8 mouse cellular contexts compared by ENCODE assay signal in genomic region chr10:34281962-34282388, GRCm38 (mm10). TPM values are rescaled to one million over a fixed set of nuclear protein-coding genes. Genes with fewer than 3 reads are reported as not detected.
A peak's percentile ranks its signal among the peaks of the same experiment; 100 is the strongest.
DNase-seq lines count a peak whose midpoint lies in the region; ATAC-seq lines count a peak whose summit lies in the region.

TSS of gene Tspyl1 (plus strand) at chr10:34282190.

- H3K4me2 ChIP-seq in heart, embryonic 14.5 days (ENCODE audit: low read length): peak within 1 kb of the TSS; percentile 93
- H3K4me2 ChIP-seq in liver, embryonic 13.5 days: peak within 1 kb of the TSS; percentile 87
- H3K4me2 ChIP-seq in stomach, embryonic 16.5 days (ENCODE audit: low read depth, low read length): peak within 1 kb of the TSS; percentile 92

- no peaks in the 10 kb centered on the region for H3K27me3 ChIP-seq in heart, embryonic 14.5 days (ENCODE audit: control insufficient read depth, insufficient read depth, low read length)
- no peaks in the 10 kb centered on the region for H3K27me3 ChIP-seq in liver, embryonic 13.5 days
- no peaks in the 10 kb centered on the region for H3K27me3 ChIP-seq in stomach, embryonic 16.5 days (ENCODE audit: control insufficient read depth, insufficient read depth, low read length)

- peak within 1 kb of the TSS; percentile 99 for H3K4me3 ChIP-seq in heart, embryonic 14.5 days (ENCODE audit: control insufficient read depth in 1 of 2, insufficient read depth in 1 of 2, low read depth in 1 of 2, low read length in 2 of 2)
- peak within 1 kb of the TSS; percentile 98 for H3K4me3 ChIP-seq in liver, embryonic 13.5 days (replicated peaks)
- peak within 1 kb of the TSS; percentile 78 for H3K4me3 ChIP-seq in stomach, embryonic 16.5 days (replicated peaks; ENCODE audit: low read length)

- peak within 1 kb of the TSS; percentile 99 for H3K9ac ChIP-seq in heart, embryonic 14.5 days (ENCODE audit: low read length)
- H3K9ac ChIP-seq in liver, embryonic 13.5 days: peak within 1 kb of the TSS; percentile 97
- peak within 1 kb of the TSS; percentile 95 for H3K9ac ChIP-seq in stomach, embryonic 16.5 days (ENCODE audit: low read length)

- H3K36me3 ChIP-seq in heart, embryonic 14.5 days (ENCODE audit: control insufficient read depth, insufficient read depth, low read length): peaks cover 9% of the 10 kb centered on the region
- H3K36me3 ChIP-seq in liver, embryonic 13.5 days: peaks cover under 1% of the 10 kb centered on the region; the same call in 1 of the 2 replicates
- H3K36me3 ChIP-seq in stomach, embryonic 16.5 days (ENCODE audit: control insufficient read depth, insufficient read depth, low read length): no peaks in the 10 kb centered on the region

- WGBS in heart, embryonic 14.5 days: under 1% methylated on average over 37 of the region's 38 CpGs
- under 1% methylated on average over 38 of the region's 38 CpGs for WGBS in liver, embryonic 13.5 days (ENCODE audit: insufficient replicate concordance)
- under 1% methylated on average over 38 of the region's 38 CpGs for WGBS in stomach, embryonic 16.5 days

- DNase-seq in c-Kit-negative CD71-positive TER-119-positive erythroid progenitor cells, embryonic 14.5 days (ENCODE audit: low read depth, low spot score): peak; percentile 97
- DNase-seq in fibroblast of lung, adult 2 months (ENCODE audit: low read depth): peak; percentile 95
- DNase-seq in kidney, postnatal 14 days: peak; percentile 98
- peak; percentile 97 for DNase-seq in liver, embryonic 13.5 days
- DNase-seq in neural tube, embryonic 10.5 days (ENCODE audit: extremely low spot score, low spot score): peak; percentile 93

- no peaks in the 10 kb centered on the region for H3K9me3 ChIP-seq in heart, embryonic 14.5 days (ENCODE audit: control insufficient read depth, low read length)
- no peaks in the 10 kb centered on the region for H3K9me3 ChIP-seq in liver, embryonic 13.5 days (replicated peaks)
- no peaks in the 10 kb centered on the region for H3K9me3 ChIP-seq in stomach, embryonic 16.5 days (replicated peaks; ENCODE audit: control insufficient read depth, low read length)

- H3K27ac ChIP-seq in heart, embryonic 14.5 days (replicated peaks in 1 of 2; ENCODE audit: control insufficient read depth in 1 of 2, insufficient read depth in 1 of 2, low read depth in 2 of 2, low read length in 2 of 2): peak within 1 kb of the TSS; percentile 86 to 87
- peak within 1 kb of the TSS; percentile 88 for H3K27ac ChIP-seq in liver, embryonic 13.5 days
- H3K27ac ChIP-seq in stomach, embryonic 16.5 days (ENCODE audit: low read length): peak within 1 kb of the TSS; percentile 73

- peaks cover 2 to 15% of the 10 kb centered on the region in 2 experiments; a peak in 3 of 4 replicates for H3K4me1 ChIP-seq in heart, embryonic 14.5 days (ENCODE audit: control insufficient read depth in 2 of 2, insufficient read depth in 2 of 2, low read length in 2 of 2)
- H3K4me1 ChIP-seq in liver, embryonic 13.5 days (replicated peaks): peaks cover 20% of the 10 kb centered on the region
- peaks cover 8% of the 10 kb centered on the region for H3K4me1 ChIP-seq in stomach, embryonic 16.5 days (ENCODE audit: control insufficient read depth, insufficient read depth, low read length)

- ATAC-seq in CD4-positive, CD25-positive, alpha-beta regulatory T cell, adult 4 months: peak; percentile 88
- peak; percentile 97 for ATAC-seq in heart, embryonic 14.5 days (ENCODE audit: insufficient number of reproducible peaks, insufficient read depth, low FRiP score, low read depth)
- peak; percentile 96 for ATAC-seq in liver, embryonic 13.5 days (ENCODE audit: low read depth)
- ATAC-seq in stomach, embryonic 16.5 days (ENCODE audit: insufficient read depth, low FRiP score): peak; percentile 97

RNA-seq across cellular contexts. Expression of gene Tspyl1, which starts in this region (rescaled TPM):
- 10 to 100 TPM; 30.1 to 35.5 TPM for polyA plus RNA-seq in CD4-positive, CD25-positive, alpha-beta regulatory T cell, adult 4 months (2017; shearing (Covaris generic))
- polyA plus RNA-seq in heart, embryonic 14.5 days (2014; fragmentation: Nextera tagmentation; extraction: Ambion mirVana): 67.1 and 70.7 TPM in 2 replicates
- 29.0 and 34.6 TPM in 2 replicates for polyA plus RNA-seq in liver, embryonic 13.5 days (2015; fragmentation: Nextera tagmentation; extraction: Ambion mirVana)
- polyA plus RNA-seq in stomach, embryonic 16.5 days (2015; fragmentation: Nextera tagmentation; extraction: Ambion mirVana): 57.1 and 57.3 TPM in 2 replicates

Comparison
In these comparisons a context has a peak if more than half of its experiments do, and no peak if none do; other contexts are left out.
1. Peak in every context shown above with its lines: DNase-seq, ATAC-seq, H3K4me3 ChIP-seq and H3K27ac ChIP-seq.